Mouse (Mus musculus): ENCODE results near the gene Ppard. TPM values are rescaled to one million over a fixed set of nuclear protein-coding genes. Genes with fewer than 3 reads are reported as not detected.
A peak's percentile ranks its signal among the peaks of the same experiment; 100 is the strongest.

The Ppard gene
- total RNA-seq, 2 experiments from 2014 or later = 19.9 to 22.9 TPM

DNA sequence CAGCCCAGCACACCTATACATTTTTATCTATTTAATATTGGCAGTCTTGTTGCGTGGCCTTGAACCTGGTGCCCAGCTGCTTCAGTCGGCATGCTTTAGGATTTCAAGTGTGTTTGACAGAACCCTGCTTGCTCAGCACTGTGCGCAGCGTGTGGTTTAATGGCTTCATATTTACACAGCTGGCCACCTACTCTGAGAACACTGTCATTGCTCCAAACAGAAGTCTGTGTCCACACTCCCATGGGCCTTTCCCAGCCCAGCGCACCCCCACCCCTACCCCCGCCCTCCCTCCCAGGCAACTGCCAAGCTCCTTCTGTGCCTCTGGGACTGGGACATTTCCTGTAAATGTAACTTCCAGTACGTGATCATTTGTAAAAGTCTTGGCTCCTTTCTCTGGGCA, 20.7 kb downstream of the Ppard start:
- DNase-seq (ENCODE audit: extremely low spot score in 1 of 2, low spot score in 1 of 2) = no peak

GRCm38 (mm10) chr17:28254804-28255203, 22.3 kb downstream of the Ppard start:
- DNase-seq (ENCODE audit: extremely low spot score in 1 of 2, low spot score in 1 of 2) = no peak

DNA sequence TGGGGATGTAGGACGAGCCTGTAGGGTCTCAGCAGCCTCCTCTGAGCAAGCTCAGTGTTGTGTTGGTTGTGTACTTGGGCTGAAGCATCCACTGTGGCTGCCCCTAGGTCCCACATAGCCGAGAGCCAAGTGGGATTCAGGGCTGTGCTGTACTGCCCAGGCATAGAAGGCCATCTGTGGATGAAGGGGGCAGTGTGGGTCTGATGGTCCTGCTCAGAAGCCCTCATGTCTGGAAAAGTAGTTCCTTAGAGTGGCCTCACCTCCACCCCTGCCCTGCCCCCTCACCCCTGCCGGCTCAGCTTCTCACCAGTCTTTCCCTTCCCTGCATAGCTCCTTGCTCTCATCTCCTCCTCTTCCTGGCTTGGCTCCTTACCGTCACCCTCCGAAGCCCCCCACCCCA, 23.2 kb downstream of the Ppard start:
- DNase-seq (ENCODE audit: extremely low spot score in 1 of 2, low spot score in 1 of 2) = no peak

GRCm38 (mm10) chr17:28256651-28257328, 24.3 kb downstream of the Ppard start:
- no peak for DNase-seq (ENCODE audit: extremely low spot score in 1 of 2, low spot score in 1 of 2)

DNA sequence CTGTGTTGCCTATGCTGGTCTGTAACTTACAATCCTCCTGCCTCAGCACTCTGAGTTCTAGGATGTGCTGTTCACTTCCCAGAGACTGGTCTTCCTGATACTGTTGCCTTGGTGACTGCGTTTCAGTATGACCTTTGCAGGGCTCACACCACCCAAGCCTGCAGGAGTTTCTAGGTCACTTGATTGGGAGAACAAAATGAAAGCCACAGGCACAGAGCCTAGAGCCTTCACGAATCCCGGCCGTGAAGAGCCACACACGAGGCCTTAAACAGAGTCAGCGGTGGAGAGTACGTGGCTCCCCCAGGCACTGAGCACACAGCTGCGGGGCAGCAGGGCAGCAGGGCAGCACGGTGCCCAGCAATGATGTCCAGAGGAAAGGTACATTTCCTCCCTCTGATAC, 25.8 kb downstream of the Ppard start:
- DNase-seq (ENCODE audit: extremely low spot score in 1 of 2, low spot score in 1 of 2) = no peak

DNA sequence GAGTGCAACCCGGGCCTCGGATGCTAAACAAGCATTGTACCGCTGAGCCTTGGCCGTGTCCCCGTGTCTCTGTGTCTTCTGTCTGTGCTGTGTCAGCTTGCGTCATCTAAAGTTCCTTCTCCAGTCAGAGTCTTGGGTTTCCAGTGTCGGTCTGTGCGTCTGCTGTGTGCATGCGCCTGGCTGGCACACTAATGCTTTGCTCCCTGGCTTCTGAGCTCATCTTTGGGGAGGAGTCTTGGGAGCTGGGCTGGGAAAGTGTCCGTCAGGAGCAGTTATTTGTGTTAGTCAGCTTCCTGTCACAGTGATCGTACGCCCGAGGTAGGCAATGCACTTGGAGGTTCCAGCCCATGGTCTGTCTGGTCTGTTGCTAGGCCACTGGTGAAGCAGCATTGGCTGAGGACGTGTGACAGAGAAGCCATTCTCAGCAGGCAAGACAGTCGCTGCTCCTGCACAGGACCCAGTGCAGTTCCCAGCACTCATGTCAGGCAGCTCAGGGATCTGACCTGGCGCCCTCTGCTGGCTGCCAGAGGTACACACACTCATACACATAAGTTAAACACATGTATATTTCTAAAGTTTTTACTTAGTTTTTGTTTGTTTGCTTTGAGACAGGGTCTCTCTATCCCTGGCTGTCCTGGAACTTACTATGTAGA, 27.5 kb downstream of the Ppard start:
- no peak for DNase-seq (ENCODE audit: extremely low spot score in 1 of 2, low spot score in 1 of 2)

DNA sequence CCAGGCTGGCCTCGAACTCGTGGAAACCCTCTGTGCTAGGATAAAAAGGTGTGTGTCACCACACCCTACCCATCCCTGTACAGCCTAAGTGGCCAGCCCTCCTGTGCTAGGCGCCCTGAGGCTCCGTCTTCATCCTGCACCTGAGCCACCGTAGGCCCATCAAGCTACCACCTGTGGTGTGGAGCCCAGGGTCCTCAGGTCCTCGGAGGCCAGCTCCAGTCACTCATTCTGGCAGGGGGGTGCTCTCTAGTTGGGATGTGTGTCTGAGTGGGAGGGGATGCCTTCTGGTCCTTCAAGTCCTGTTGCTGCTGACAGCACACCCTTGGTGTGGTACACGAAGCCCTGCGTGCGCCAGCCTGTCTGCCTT, 28.0 kb downstream of the Ppard start:
- DNase-seq (ENCODE audit: extremely low spot score in 1 of 2, low spot score in 1 of 2) = no peak

GRCm38 (mm10) chr17:28261795-28262194, 29.3 kb downstream of the Ppard start:
- DNase-seq (ENCODE audit: extremely low spot score in 1 of 2, low spot score in 1 of 2) = no peak

- peak in 1 of 2 experiments; percentile 31 for DNase-seq (ENCODE audit: extremely low spot score in 1 of 2, low spot score in 1 of 2)
Observed at GRCm38 (mm10) chr17:28263181-28263894, 30.8 kb downstream of the Ppard start.

DNA sequence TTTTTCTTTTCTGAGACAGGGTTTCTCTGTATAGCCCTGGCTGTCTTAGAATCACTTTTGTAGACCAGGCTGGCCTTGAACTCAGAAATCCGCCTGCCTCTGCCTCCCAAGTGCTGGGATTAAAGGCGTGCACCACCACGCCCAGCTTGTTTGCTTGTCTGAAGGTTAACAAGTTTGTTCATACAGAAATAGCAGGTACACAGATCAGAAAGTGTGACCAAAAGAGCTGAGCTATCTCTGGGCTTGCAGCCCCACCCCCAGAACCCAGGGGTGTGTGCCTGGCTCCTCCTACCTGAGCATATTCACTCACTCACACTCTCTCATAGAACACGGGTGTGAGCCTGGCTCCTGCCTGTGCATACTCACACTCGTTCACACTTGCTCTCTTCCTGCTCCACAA, 34.8 kb downstream of the Ppard start:
- no peak for DNase-seq (ENCODE audit: extremely low spot score in 1 of 2, low spot score in 1 of 2)

GRCm38 (mm10) chr17:28270165-28270564, 37.7 kb downstream of the Ppard start:
- DNase-seq (ENCODE audit: extremely low spot score in 1 of 2, low spot score in 1 of 2) = no peak

GRCm38 (mm10) chr17:28271537-28272266, 39.2 kb downstream of the Ppard start:
- no peak for DNase-seq (ENCODE audit: extremely low spot score in 1 of 2, low spot score in 1 of 2)

GRCm38 (mm10) chr17:28272281-28272680, 39.8 kb downstream of the Ppard start:
- DNase-seq (ENCODE audit: extremely low spot score in 1 of 2, low spot score in 1 of 2) = no peak

DNA sequence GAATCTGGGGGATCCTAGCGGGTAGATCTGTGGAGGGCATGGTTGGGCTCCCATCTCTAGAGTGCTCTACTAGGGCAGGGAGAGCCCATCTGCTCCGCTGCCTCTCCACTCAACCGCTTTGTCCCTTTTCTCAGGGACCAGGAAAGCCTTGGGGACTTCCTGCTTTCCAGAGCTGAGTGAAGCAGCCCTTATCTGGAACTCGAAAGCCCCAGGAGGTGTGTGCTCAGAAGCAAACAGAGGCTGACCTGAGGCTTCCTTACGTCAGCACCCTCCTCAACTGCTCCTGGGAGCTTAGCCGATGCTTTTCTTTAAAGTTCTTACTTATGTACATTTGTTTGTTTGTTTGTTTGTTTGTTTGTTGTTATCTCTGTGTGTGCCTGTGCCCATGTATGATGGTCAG, 40.3 kb downstream of the Ppard start:
- no peak for DNase-seq (ENCODE audit: extremely low spot score in 1 of 2, low spot score in 1 of 2)

DNA sequence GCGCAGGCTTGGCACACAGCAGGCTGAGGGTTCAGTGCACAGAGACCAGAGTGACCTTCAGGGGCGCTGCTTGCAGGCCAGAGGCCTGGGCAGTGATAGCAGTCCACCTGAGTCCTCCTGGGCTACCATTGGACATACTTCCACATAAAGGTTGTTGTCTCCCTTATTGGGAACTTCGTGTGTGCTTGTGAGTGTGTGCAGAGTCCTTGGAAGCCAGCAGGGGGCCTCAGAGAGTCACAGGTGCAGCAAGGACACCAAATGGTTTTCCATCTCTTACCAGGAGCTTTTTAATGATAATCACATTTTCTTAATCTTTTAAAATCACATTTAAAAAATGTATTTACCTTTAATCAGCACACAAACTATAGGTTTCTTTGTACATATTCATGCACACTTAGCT, 42.2 kb downstream of the Ppard start:
- no peak for DNase-seq (ENCODE audit: extremely low spot score in 1 of 2, low spot score in 1 of 2)

- DNase-seq (ENCODE audit: extremely low spot score in 1 of 2, low spot score in 1 of 2) = no peak
Observed at GRCm38 (mm10) chr17:28277226-28277625, 44.7 kb downstream of the Ppard start.

GRCm38 (mm10) chr17:28277721-28278120, 45.2 kb downstream of the Ppard start:
- no peak for DNase-seq (ENCODE audit: extremely low spot score in 1 of 2, low spot score in 1 of 2)

- DNase-seq (ENCODE audit: extremely low spot score in 1 of 2, low spot score in 1 of 2) = no peak
Observed at GRCm38 (mm10) chr17:28278156-28278555, 45.7 kb downstream of the Ppard start.

DNA sequence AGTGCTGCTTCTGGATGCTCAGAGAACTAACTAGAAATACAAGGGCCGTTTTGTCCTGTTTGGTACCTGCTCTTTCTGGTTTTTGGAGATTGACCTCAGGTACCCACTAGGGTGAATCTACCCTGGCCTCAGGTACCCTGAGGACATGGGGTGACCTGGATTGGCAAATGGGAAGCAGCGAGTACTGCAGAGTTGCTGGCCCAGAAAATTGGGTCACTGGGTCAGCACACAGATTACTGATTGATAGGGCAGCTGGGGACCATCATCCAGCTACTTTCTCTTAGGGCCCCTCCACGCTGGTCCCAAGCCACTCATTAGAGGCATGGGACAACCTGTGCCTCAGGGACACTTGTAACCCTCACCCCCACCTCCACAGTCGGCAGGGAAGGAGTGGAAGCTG, 46.7 kb downstream of the Ppard start:
- no peak for DNase-seq (ENCODE audit: extremely low spot score in 1 of 2, low spot score in 1 of 2)

GRCm38 (mm10) chr17:28279780-28280422, 47.4 kb downstream of the Ppard start:
- no peak for DNase-seq (ENCODE audit: extremely low spot score in 1 of 2, low spot score in 1 of 2)

DNA sequence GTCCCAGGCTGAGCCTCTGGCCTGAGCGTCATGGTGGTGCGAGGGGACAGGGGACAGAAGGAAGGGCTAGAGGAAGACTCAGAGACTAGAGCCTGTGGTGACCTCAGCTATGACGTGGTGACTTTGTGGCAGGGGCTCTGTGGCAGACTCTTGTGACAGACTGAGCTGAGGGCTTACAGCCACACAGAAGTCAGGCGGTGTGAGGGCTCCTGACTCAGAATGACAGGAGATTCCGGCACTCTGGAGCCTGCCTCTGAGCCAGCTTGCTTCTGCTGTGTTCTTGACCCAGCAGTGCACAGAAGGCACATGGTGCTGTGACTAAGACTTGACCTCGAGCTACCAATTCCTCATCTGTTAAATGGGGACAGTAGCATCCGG, 47.9 kb downstream of the Ppard start:
- no peak for DNase-seq (ENCODE audit: extremely low spot score in 1 of 2, low spot score in 1 of 2)
